Mouse (Mus musculus) midbrain, embryonic 10.5 days (tissue): Measurements from ENCODE around the gene Klhl1. TPM values are rescaled to one million over a fixed set of nuclear protein-coding genes. Genes with fewer than 3 reads are reported as not detected.

Source experiments
- DNase-seq: peaks from one replicate; pipeline ENCODE4 v3.0.0-alpha.2; 2017; ENCODE audit warnings: low spot score
- H3K27ac ChIP-seq: fragments of 300-500 bp; sonication (generic); replicated peaks from 2 replicates; pipeline ENCODE4 v1.5.1; 2016; ENCODE audit warnings: mild to moderate bottlenecking
- H3K27me3 ChIP-seq: fragments of 300-500 bp; sonication (generic); 2 replicates; pipeline ENCODE4 v1.6.1; 2016; ENCODE audit warnings: low read depth, mild to moderate bottlenecking; ENCODE audit not compliant: poor library complexity, severe bottlenecking
- H3K36me3 ChIP-seq: fragments of 300-500 bp; sonication (generic); 2 replicates; pipeline ENCODE4 v1.6.1; 2016; ENCODE audit warnings: mild to moderate bottlenecking, moderate library complexity
- H3K4me1 ChIP-seq: fragments of 300-500 bp; sonication (generic); 2 replicates; pipeline ENCODE4 v1.6.1; 2016
- H3K4me3 ChIP-seq: fragments of 300-500 bp; sonication (generic); 2 replicates; pipeline ENCODE4 v1.5.1; 2016; ENCODE audit warnings: mild to moderate bottlenecking, moderate library complexity
- H3K9me3 ChIP-seq: fragments of 300-500 bp; sonication (generic); replicated peaks from 2 replicates; pipeline ENCODE4 v1.6.1; 2016; ENCODE audit warnings: mild to moderate bottlenecking
- WGBS: fragments of 180-500 bp; shearing (Covaris S2); methylation state at CpG from one replicate; pipeline ENCODE4 v1.1.7; 2016; 5-methylcytosine and 5-hydroxymethylcytosine counted together
- polyA plus RNA-seq: library from polyadenylated mRNA; unstranded; fragments of >200 nt; fragmentation: Nextera tagmentation; extraction: Ambion mirVana; gene quantifications from 2 replicates; pipeline ENCODE4 v1.2.1, GENCODE M21; 2016

Klhl1 gene
- polyA plus RNA-seq: 0.96 and 1.9 TPM in 2 replicates

- peaks cover 27% of the 10 kb centered on the region for H3K27me3 ChIP-seq
- 46% methylated on average over 13 of the region's 13 CpGs for WGBS
- H3K27ac ChIP-seq: peak within 1 kb of the TSS; percentile 82
- no peak for DNase-seq
- peak within 1 kb of the TSS; percentile 64 for H3K4me3 ChIP-seq
- H3K4me1 ChIP-seq: peaks cover 19% of the 10 kb centered on the region
- no peaks in the 10 kb centered on the region for H3K36me3 ChIP-seq
- no peaks in the 10 kb centered on the region for H3K9me3 ChIP-seq
Measured at GRCm38 (mm10) chr14:96518954-96519682, at the start of gene Klhl1. Klhl1 (minus strand) TSS chr14:96519102.

GRCm38 (mm10) chr14:96553668-96554067, 34.8 kb upstream of the Klhl1 start:
- Histone ChIP-seq H3K4me1 (no peaks in the 10 kb centered on the region), H3K4me3 (no peak overlapping the region), H3K36me3 (no peaks in the 10 kb centered on the region), H3K27ac (no peak overlapping the region), H3K9me3 (no peaks in the 10 kb centered on the region), H3K27me3 (no peaks in the 10 kb centered on the region)
- 92% methylated on average over 2 of the region's 2 CpGs for WGBS
- DNase-seq: no peak

GRCm38 (mm10) chr14:96518151-96518953, 550 bp downstream of the Klhl1 start:
- Histone ChIP-seq H3K9me3 (no peaks in the 10 kb centered on the region), H3K36me3 (no peaks in the 10 kb centered on the region), H3K27me3 (peaks cover 27% of the 10 kb centered on the region), H3K4me1 (peaks cover 19% of the 10 kb centered on the region), H3K4me3 (peak overlapping the region; percentile 64), H3K27ac (peak overlapping the region; percentile 82)
- 2% methylated on average over 35 of the region's 35 CpGs for WGBS
- DNase-seq: peak; percentile 67

GRCm38 (mm10) chr14:96517727-96518126, 1.2 kb downstream of the Klhl1 start:
- Histone ChIP-seq H3K4me1 (peaks cover 19% of the 10 kb centered on the region), H3K36me3 (no peaks in the 10 kb centered on the region), H3K9me3 (no peaks in the 10 kb centered on the region), H3K27ac (peak overlapping the region; percentile 82), H3K4me3 (peak overlapping the region; percentile 64), H3K27me3 (peaks cover 27% of the 10 kb centered on the region)
- DNase-seq: no peak
- 6% methylated on average over 9 of the region's 9 CpGs for WGBS

GRCm38 (mm10) chr14:96499936-96500335, 19.0 kb downstream of the Klhl1 start:
- WGBS: 94% methylated on average over 2 of the region's 2 CpGs
- Histone ChIP-seq H3K27me3 (no peaks in the 10 kb centered on the region), H3K4me3 (no peak overlapping the region), H3K36me3 (no peaks in the 10 kb centered on the region), H3K4me1 (no peaks in the 10 kb centered on the region), H3K27ac (no peak overlapping the region), H3K9me3 (no peaks in the 10 kb centered on the region)
- no peak for DNase-seq

- no peak for DNase-seq
- Histone ChIP-seq H3K4me1 (no peaks in the 10 kb centered on the region), H3K9me3 (no peaks in the 10 kb centered on the region), H3K27ac (no peak overlapping the region), H3K27me3 (no peaks in the 10 kb centered on the region), H3K36me3 (no peaks in the 10 kb centered on the region), H3K4me3 (no peak overlapping the region)
- WGBS: 70% methylated on average over 2 of the region's 2 CpGs
Measured at GRCm38 (mm10) chr14:96471812-96472211, 47.1 kb downstream of the Klhl1 start.

- H3K4me3 ChIP-seq: no peak overlapping the region
- no peaks in the 10 kb centered on the region for H3K27me3 ChIP-seq
- no peaks in the 10 kb centered on the region for H3K4me1 ChIP-seq
- DNase-seq: no peak
- no peaks in the 10 kb centered on the region for H3K9me3 ChIP-seq
- H3K27ac ChIP-seq: no peak overlapping the region
- no peaks in the 10 kb centered on the region for H3K36me3 ChIP-seq
Measured at GRCm38 (mm10) chr14:96471336-96471735, 47.6 kb downstream of the Klhl1 start.

GRCm38 (mm10) chr14:96461756-96462155, 57.1 kb downstream of the Klhl1 start:
- Histone ChIP-seq H3K27me3 (no peaks in the 10 kb centered on the region), H3K36me3 (no peaks in the 10 kb centered on the region), H3K9me3 (no peaks in the 10 kb centered on the region), H3K4me1 (no peaks in the 10 kb centered on the region), H3K27ac (no peak overlapping the region), H3K4me3 (no peak overlapping the region)
- DNase-seq: no peak
- 89% methylated on average over 2 of the region's 2 CpGs for WGBS

- H3K9me3 ChIP-seq: no peaks in the 10 kb centered on the region
- DNase-seq: no peak
- no peaks in the 10 kb centered on the region for H3K27me3 ChIP-seq
- H3K4me1 ChIP-seq: no peaks in the 10 kb centered on the region
- H3K27ac ChIP-seq: no peak overlapping the region
- H3K36me3 ChIP-seq: no peaks in the 10 kb centered on the region
- no peak overlapping the region for H3K4me3 ChIP-seq
Measured at GRCm38 (mm10) chr14:96392032-96392737, 126.7 kb downstream of the Klhl1 start.

- WGBS: 89% methylated on average over 3 of the region's 3 CpGs
- Histone ChIP-seq H3K4me3 (no peak overlapping the region), H3K4me1 (no peaks in the 10 kb centered on the region), H3K9me3 (no peaks in the 10 kb centered on the region), H3K27me3 (no peaks in the 10 kb centered on the region), H3K27ac (no peak overlapping the region), H3K36me3 (no peaks in the 10 kb centered on the region)
- no peak for DNase-seq
Measured at GRCm38 (mm10) chr14:96362727-96363126, 156.2 kb downstream of the Klhl1 start.

- no peak for DNase-seq
- Histone ChIP-seq H3K4me3 (no peak overlapping the region), H3K27me3 (no peaks in the 10 kb centered on the region), H3K4me1 (no peaks in the 10 kb centered on the region), H3K9me3 (no peaks in the 10 kb centered on the region), H3K36me3 (no peaks in the 10 kb centered on the region), H3K27ac (no peak overlapping the region)
- 98% methylated on average over 1 of the region's 1 CpGs for WGBS
Measured at GRCm38 (mm10) chr14:96348220-96348619, 170.7 kb downstream of the Klhl1 start.

GRCm38 (mm10) chr14:96331069-96331468, 187.8 kb downstream of the Klhl1 start:
- Histone ChIP-seq H3K27me3 (no peaks in the 10 kb centered on the region), H3K27ac (no peak overlapping the region), H3K4me1 (peaks cover 2% of the 10 kb centered on the region; the same call in 1 of the 2 replicates), H3K4me3 (no peak overlapping the region), H3K9me3 (no peaks in the 10 kb centered on the region), H3K36me3 (no peaks in the 10 kb centered on the region)
- DNase-seq: no peak
- 64% methylated on average over 4 of the region's 4 CpGs for WGBS
